Mouse (Mus musculus) thymus, postnatal 0 days (tissue): ENCODE measurements at regions not wholly inside any gene's neighbourhood (a gene's known extent, or its start where the extent isn't known, plus 50 kb on each side); places are given as distances from the start of the nearest gene placed in this dataset.
A peak's percentile ranks its signal among the peaks of the same experiment; 100 is the strongest.

Experiments used
- DNase-seq: peaks from one replicate; pipeline ENCODE4 v3.0.0-alpha.2; 2015; ENCODE audit warnings: low spot score

DNA sequence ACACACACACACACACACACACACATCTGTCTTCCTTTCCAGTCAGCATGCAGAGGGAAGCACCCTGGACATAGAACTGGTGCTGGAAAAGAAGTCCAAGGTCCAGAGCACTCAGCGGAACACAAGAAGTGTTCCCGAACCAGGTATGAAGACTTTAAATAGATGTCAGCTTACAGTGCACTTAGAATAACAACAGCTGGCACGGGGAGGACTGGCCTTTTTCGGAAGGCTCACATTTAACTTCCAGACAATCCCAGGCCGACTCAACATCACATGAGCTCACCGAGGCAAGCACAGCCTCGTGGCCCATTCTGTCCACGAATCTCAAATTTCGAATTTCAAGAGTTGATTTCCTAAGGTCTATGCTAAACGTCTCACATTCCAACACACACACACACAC lies 70.9 kb upstream of the Slc25a33 start:
- no peak for DNase-seq

DNA sequence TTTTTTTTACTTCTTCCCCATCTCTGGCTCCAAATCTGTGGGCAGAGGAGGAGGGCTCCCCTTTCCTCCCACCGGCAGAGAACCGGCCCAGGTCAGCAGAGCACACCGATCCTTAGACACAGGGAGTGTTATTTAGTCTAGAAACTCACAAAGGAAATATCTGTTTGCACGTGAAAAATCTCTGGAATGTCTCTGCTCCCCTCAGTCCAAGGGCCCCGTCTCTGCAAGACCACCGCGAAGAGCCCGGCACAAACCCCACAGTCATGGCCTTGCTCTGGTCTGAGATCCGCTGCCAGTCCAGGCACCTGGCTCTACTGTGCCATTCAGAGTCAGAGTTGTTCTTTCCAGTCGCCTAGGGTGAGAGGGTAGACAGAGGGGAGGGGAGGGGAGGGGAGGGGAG lies 69.7 kb upstream of the Slc25a33 start:
- DNase-seq, result no peak

DNA sequence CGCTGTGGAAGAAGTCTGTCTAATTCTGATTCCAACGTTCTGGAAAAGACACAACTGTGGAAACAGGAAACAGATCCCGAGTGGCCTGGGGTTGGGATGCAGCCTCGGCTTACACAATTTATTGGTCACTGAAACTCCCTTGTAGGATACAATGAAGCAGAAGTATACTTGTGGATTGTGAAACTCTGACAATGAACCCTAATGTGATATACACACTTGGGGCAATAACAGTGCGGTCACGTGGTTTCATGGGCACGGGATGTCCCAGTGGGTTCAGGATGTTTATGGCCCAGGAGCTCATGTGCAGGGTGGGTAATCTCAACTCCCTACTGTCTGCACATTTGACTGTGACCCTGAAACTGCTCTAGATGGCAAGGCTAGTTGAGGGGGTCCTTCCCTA lies 68.8 kb upstream of the Slc25a33 start:
- DNase-seq, result no peak

DNA sequence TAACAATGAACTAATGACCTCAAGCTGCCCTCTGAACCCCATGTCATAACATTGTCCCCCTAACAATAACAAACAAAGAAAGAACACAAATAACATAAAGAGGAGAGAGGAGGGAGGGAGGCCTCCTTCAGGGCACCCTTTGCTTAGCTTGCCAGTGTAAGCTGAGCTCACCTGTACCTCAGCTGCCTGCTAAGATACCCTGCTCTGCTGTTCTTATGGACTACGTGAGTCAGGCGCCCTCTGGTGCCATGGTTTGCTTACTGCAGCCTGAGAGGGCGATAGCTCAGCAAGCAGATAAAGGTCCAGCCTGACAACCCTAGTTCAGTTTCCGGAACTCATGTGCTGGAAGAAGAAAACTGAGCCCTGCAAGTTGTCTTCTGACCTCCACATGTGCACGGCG lies 67.8 kb upstream of the Slc25a33 start:
- peak; percentile 74 for DNase-seq

DNA sequence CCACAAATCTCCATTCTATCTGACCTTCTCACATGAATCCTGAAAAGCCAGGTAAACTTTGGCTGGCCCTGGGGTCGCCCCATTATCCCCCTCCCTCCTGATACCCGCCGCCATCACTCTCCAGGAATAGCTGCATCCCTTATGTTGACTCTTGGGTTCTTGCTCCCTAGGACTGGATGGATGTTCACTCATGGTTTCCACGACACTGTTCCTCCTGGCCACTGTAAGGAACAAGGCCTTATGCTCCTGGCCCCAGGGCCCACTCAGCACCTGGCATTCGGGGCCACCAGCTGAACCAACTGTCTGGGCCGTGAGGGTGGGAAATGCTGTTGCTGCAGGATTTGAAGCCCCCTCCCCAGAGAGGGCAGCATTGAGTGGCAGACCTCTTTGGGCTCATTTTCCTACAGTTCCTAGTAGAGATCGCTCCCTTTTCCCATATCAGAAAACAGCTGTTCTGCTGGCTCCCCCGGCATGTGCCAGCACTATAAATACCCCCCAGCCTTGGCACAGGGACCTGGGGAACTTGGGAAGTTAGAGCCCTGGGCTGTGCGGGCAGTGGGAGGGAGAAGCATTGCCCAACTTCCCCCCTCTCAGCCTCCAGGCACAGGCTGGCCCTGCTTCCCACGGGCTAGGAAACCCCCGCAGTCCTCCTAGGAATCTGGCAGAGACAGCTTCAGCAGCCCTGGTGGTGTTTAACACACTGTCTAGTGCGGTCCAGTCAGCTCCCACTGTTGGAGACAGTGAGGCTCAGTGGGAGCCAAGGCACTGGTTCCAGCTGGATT lies 66.6 kb upstream of the Slc25a33 start:
- DNase-seq, result no peak

DNA sequence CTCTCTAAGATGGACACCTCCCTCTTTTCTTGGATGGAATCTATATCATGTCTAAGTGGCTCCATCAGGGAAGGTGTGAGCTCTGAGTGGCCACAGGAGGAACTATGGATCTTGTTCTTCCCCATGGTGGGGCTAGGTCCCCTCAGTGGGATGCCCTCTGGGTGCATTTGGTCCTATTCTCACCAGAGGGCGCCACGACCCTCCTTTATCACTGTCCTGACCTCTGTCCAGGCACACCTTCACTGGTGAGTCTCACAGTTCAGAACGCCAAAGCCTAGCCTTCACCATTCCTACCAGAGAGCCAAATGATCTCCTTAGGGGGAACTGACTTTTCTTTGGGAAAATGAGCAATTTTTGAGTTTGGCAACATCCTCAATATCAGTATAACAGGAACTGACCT lies 64.6 kb upstream of the Slc25a33 start:
- peak; percentile 18 for DNase-seq

DNA sequence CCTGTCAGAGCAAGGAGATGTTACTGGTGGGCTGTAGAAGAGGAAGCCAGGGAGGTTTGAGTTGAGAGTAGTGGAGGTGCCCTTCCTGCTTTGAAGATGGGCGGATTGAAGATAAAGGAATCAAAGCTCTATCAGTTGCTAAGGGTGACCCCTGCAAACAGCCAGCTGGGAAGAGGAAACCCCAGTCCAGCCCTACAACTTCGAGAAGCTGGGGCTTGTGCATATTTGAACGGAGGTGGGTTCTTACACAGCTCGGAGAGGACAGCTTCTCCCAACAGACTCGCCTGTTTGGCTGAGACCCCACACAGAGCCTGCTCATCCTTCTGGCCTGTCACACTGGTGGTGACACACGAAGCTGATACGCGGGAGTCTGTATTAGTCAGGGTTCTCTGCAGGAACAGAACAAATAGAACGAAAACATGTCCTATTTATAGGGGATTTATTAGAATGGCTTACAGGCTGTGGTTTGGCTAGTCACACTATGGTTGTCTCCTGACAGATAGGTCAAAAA lies 60.6 kb upstream of the Slc25a33 start:
- no peak for DNase-seq

DNA sequence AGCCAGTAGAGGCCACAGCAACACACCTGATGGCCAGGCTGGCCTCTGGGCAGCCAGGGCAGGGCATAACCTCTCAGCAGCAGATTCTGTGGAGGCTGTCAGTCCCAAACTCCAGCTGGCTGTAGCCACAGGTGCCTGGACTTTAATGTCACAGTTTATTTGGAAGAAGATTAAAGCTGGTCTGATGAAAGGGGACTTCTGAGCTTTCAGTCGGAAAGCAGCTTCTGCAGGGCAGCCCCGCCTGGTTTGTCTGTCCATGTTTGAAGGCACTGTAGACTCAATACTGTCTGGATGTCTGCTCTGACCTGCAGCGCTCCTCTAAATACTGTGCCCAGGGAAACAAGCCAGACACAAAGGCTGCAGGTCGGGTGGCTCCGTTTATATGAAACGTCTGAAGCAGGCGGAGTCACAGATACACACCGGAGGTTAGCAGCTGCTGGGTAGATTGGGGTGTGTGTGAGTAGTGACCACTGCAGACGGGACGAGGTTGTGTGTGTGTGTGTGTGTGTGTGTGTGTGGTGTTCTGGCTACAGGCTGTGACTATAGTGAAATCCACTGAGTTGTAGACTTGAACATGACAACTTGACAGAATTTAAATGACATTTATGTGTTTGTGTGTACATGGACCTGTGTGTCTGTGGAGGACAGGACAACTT lies 58.5 kb upstream of the Slc25a33 start:
- DNase-seq, result no peak

DNA sequence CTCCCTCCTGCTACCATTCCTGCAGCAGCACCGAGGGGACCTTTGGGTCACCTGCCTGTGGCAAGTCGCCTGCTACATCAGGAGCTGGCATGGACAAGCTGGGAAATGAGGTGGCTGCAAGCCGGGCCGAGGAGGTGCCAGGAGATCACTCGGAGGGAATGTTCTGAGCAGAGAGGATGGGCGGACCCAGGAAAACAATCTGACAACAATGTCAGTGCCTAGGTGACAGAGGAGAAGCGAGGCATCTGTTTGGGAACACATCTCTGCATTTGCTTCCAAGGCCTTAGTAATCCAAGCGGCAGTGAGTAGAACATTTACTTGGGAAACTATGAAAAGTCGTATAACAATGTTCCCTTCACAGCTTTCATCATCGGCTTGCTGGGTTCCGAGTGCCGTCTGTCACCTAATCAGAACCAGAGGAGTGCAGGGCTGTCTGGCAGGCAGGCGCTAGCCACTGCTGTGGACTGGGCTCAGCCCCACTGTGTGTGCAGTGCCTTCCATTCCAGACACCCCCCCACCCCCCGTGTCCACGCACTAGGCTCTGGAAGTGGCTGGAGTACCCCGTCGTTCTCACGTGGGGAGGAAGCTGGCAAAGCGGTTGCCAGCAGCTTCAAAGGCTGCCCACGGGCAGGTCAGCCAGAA lies 56.6 kb upstream of the Slc25a33 start:
- DNase-seq, result no peak

DNA sequence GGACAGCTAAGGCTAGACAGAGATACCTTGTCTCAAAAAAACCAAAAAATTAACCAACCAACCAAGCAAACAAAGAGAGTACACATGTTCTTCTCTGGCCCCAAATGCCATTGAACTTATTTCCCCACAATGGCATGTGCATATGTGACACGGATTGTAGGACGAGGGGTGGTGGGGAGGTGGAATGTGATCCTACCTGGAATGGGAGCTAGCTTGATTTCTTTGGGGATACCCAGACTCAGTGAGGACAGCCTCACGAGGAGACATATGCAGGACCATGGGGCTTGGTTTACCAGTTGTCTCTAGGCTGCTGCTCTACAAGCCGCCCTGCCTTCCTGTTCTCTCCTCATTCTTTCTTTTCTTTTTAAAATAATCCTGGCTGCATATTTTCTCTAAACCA lies 55.9 kb upstream of the Slc25a33 start:
- no peak for DNase-seq

DNA sequence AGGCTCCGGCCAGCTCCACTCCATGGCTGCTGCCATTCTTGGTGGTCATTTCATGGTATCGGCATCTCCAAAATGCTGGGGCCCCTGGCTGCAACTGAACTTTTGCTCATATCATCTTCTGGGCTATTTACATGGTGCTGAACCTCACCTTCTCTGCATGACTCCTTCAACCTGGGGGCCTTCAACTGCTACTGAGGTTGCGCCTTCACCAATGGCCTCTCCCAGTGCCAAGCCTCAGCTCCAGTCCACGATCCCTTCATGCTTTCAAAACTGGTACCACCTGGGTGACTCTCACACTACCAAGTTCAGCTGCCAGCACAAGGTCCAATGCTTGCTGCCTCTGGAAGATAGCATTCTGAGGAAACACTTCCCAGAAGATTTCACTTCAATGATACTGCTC lies 53.7 kb upstream of the Slc25a33 start:
- DNase-seq, result no peak
